Mouse (Mus musculus): ENCODE measurements at regions not wholly inside any gene's neighbourhood (a gene's known extent, or its start where the extent isn't known, plus 50 kb on each side); places are given as distances from the start of the nearest gene placed in this dataset.

- TF ChIP-seq CTCF (IDR thresholded peaks at IDR 0.05; ENCODE audit: insufficient read depth, low read depth, low read length): no peak
- no peak for TF ChIP-seq POLR2A (IDR thresholded peaks at IDR 0.05; ENCODE audit: insufficient read depth, low read depth, low read length)
Observed at GRCm38 (mm10) chr3:18698106-18698505, 749.9 kb downstream of the Cypt12 start.

Data from olfactory bulb, adult 2 months (tissue).